Mouse (Mus musculus): ENCODE data around the gene Atrnl1.

Atrnl1 gene

DNA sequence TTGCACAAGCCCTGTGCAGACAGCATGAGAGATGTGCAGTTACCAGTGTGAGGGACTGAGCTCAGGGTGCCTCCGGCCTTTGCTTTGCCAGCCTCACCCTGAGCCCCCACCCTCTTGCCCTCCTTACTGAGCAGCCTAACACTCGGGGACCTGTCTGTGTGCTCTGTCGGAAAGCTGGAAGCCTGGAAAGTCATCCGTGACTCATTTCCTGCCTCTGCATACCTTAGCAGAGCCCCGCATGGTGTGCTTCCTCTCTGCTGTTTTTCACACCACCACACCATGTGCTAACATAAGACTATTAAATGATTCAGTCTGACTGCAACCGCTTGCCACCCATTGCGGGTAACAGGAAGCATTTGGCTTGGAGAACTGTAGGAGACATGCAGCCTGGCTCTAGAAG, 493.7 kb downstream of the Atrnl1 start:
- intact Hi-C loops (cut with DNase I) = no loop called here

GRCm38 (mm10) chr19:58107632-58108031, 496.8 kb downstream of the Atrnl1 start:
- intact Hi-C loops (cut with DNase I) = no loop called here

DNA sequence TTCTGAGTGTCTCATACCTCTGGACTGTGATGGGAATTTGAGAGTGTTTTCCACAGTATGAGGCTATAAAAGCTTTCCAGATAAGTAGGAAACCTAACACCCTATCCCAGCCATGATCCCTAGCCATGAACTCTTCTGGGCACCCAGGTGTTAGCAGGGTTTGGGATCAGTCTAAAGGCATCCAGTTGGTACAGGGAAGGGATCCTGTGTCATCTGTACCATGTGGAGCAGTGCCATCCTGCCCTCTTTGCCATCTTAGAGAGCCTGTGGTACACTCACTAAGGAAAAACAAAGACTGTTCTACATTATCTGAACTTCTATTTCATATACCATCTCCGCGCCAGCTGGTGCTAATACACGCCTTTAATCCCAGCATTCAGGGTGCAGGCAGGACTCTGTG, 499.7 kb downstream of the Atrnl1 start:
- intact Hi-C loops (cut with DNase I) = no loop called here

- intact Hi-C loops (cut with DNase I) = no loop called here
Measured at GRCm38 (mm10) chr19:58111291-58111690, 500.5 kb downstream of the Atrnl1 start.

- intact Hi-C loops (cut with DNase I) = no loop called here
Measured at GRCm38 (mm10) chr19:58112151-58112550, 501.3 kb downstream of the Atrnl1 start.

DNA sequence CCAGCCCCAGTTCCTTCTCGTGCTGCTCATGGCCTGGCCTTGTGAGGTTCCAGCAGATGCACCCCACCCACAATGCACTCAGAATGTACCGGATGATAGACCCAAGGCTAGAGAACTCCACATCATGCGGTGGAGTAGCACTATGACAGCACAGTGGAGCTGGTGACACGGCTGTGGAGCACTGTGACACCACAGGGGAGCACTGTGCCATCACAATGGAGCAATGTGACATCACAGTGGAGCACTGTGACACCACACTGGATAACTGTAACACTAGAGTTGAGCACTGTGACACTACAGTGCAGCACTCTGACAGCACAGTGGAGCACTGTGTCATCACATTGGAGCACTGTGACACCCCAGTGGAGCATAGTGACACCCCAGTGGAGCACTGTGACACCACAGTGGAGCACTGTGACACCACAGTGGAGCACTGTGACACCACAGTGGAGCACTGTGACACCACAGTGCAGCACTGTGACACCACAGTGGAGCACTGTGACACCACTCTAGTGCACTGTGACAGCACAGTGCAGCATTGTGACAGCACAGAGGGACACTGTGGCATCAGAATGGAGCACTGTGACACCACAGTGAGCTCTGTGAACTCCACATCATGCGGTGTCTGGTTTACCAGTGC, 502.4 kb downstream of the Atrnl1 start:
- intact Hi-C loops (cut with DNase I) = no loop called here

DNA sequence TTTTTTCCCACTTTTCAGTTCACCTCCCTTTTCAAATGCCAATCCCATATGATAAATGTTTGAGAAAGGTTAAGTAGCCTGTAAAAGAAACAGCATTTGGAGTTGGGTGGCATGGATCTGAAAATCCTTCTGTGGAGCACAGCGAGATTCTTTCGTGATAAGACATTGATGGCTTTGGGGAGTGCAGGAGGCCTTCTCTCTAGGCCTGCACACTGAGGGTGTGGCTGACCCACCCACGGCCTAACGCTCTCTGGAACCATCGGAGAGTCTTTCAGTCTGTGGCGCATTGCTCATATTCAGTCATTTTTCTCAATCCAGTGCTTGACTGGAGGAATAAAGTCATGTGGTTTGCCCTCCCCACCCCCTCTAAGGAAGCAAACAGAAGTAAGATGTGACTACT, 506.8 kb downstream of the Atrnl1 start:
- intact Hi-C loops (cut with DNase I) = no loop called here

- intact Hi-C loops (cut with DNase I) = no loop called here
Measured at GRCm38 (mm10) chr19:58118141-58118835, 507.5 kb downstream of the Atrnl1 start.

- intact Hi-C loops (cut with DNase I) = no loop called here
Measured at GRCm38 (mm10) chr19:58118864-58119263, 508.0 kb downstream of the Atrnl1 start.

DNA sequence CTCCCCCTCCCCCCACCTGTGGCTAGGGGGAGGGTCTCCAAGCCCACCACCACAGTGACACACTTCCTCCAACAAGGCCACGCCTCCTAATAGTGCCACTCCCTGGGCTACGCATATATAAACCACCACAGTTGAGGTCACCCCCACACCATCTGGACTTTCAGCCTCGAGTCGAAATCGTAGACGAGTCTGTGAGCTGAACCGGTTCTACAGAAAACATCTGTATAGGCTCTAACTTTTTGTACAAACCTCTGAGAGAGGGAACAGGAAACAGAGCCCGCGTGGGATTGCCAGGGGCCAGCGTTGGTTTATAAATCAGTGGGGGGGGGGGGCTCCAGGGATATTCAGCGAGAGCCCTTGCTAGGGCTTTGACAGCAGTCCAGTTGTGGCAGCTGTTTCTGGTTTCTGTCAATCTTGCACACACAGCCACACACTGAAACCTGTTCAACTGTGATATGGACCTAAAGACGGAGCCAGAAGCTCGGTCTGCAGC, 508.9 kb downstream of the Atrnl1 start:
- intact Hi-C loops (cut with DNase I) = no loop called here

DNA sequence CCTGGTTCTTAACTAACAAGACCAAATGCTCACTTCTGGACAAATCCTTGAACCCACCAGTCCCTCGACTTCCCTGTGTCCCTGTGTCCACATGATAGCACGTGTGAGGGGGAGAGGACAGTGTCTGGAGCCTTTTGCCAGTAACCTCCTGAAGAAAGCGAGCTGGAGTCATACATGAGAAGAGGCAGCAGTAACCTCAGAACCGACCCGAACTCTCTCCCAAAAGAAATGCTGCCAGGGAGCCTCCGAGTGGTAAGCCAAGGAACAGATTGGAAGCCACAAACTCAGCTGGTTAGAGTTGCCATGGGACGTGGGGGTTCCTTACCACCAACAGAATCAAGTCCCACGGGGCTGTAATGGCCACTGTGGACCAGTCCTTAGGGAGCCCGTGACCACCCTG, 509.8 kb downstream of the Atrnl1 start:
- intact Hi-C loops (cut with DNase I) = no loop called here

- intact Hi-C loops (cut with DNase I) = no loop called here
Measured at GRCm38 (mm10) chr19:58121628-58122027, 510.8 kb downstream of the Atrnl1 start.

DNA sequence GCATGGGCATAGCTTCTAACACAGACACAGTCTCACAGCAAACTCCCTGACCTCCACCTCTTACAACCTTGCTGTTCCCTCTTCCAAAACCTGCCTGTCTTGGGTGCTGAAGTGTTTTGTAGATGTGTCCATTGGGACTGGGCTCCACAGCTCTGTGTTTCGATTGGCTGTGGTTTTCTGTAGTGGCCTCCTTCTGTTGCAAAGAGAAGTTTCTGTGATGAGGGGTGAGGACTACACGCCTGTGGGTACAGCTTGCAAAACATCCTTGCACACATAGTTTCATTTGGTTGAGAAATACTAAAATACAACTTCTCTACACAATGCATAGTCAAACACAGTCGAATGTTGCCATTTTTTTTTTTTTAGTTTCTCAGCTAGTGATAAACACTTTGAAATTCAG, 512.8 kb downstream of the Atrnl1 start:
- intact Hi-C loops (cut with DNase I) = no loop called here

- intact Hi-C loops (cut with DNase I) = no loop called here
Measured at GRCm38 (mm10) chr19:58124566-58124965, 513.7 kb downstream of the Atrnl1 start.

- intact Hi-C loops (cut with DNase I) = no loop called here
Measured at GRCm38 (mm10) chr19:58125010-58125409, 514.2 kb downstream of the Atrnl1 start.

DNA sequence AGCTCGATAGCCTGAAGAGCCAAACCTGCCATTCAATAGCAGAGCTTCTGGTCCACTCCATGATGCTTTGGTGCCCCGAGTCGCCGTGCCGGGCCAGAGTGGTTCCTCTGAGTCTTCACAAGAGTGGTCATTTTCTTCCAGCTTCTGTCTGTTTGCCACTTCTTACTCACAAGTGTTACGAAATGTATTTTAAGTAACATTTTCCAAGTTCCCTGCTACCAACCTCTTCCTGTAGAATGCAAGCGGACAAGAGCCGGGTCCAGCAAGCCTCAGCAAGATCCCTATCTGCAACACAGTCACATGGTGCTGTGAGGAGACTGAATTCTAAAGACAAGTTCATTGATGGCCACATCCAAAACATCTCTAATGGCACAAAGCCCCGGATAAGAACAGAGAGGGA, 521.1 kb downstream of the Atrnl1 start:
- intact Hi-C loops (cut with DNase I) = no loop called here

GRCm38 (mm10) chr19:58140191-58140784, 529.5 kb downstream of the Atrnl1 start:
- intact Hi-C loops (cut with DNase I) = no loop called here

GRCm38 (mm10) chr19:58143853-58144454, 533.1 kb downstream of the Atrnl1 start:
- intact Hi-C loops (cut with DNase I) = no loop called here

GRCm38 (mm10) chr19:58145521-58145920, 534.7 kb downstream of the Atrnl1 start:
- intact Hi-C loops (cut with DNase I) = no loop called here

DNA sequence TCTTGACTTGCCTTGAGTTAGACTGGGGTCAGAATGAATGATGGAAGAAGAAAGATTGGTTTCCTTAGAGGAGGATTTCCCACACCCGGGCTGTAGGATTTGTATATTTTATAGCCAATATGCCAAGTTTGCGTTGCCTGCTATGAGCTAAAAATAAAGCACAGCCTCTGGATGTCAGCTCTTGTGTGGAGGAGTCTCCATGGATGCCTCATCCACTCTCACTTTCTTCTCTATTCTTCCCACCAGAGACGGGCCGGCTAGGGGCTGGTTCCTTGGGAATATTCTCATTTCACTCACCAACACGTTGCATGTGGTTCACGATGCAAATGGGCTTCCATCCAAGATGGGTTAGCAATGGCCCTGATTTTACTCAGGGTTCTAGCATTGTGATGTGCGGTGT, 540.4 kb downstream of the Atrnl1 start:
- intact Hi-C loops (cut with DNase I) = no loop called here

DNA sequence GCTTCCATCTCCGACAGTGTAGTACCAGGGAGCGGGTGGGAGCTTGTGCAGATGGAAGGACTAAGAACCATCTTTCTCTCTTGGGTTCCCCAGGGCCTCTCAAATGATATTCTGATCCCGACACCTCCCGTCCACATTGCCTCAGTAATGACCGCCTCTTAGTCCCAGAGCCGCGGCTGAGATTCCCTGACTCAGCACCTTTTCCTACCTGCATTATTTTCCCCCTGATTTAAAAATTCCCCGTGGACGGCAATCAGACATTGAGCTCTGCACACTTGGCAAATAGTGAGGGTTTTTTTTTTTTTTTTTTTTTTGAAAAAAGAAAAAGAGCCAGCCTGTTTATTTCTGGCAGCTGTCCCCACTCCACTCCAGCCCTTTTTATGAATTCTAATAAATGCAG, 550.7 kb downstream of the Atrnl1 start:
- intact Hi-C loops (cut with DNase I) = no loop called here

Data from adrenal gland (tissue).